Mouse (Mus musculus): ENCODE results near the gene Epb41l1.

Epb41l1 gene

DNA sequence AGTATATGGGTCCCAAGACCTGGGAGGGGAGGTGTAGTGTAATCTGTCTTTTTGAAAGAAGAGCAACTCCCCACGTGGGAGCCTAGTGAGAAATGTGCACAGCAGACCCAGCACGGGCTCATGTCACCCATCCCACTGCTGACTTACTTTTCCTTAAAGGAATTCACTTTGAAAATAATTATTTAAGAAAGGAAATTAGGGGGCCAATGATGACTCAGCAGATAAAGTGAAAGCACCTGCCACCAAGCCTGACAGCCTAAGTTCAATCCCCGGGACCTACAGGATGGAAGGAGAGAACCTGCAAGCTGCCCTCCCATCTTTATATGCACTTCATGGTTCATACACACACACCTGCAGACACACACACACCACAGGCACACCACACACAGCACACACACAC, 123.1 kb downstream of the Epb41l1 start:
- DNase-seq = no peak

DNA sequence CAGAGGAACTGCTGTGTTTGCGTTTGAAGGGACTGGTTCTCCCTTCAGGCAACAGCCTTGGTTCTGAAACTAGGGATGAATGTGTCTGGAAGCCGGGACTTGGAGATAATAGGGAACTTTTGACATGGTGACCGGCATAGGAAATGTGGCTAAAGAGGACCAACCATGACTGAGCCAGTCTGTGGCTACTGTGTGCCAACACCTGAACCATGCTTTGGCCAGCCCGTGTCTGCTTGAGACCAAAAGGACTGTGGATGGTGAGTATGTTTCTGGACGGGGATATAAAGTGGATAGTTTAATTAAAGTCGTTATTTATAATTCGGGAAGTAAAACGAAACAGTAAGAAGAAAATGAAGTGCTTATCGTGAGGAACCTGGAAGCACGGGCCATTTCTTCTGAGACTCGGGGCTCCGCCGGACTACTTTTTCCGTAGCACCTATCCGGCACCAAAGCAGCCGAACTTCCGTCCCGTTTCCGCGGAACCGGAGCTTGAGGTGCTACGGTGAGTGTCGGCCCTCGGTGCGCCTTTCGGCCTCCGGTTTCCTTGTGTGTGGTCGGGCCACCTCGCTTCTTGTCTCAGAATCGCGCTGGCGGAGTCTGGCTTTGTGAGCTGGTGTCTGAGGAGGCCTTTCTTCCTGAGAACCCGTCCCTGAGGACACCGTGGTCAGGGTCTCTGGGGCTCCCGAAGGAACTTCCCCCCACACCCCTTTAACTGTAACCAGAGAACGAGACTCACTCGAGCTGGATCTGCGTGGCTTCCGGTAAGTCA, 126.6 kb downstream of the Epb41l1 start, which contains the start of gene Aar2:
Aar2 (plus strand) TSS at position 462 of the 769 bp plus-strand sequence.
- peak; percentile 90 for DNase-seq

DNA sequence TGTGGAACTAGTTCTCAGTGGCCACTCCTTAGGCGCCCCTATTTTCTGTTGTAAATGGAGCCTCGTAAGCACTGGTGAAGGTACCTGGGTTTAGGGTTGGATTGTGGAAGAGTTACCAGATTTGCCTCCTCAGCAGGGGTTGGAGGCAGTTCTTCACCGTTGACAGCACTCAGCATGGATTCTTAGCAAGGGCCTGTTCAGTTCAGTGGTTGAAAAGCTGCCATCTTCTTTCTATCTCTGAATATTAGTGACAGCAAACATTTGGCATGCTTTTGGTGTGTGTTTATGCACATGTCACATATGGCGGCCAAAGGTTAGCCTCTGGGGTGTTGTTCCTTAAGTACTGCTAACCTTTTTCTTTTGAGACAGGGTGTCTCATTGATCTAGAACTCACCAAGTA, 131.7 kb downstream of the Epb41l1 start:
- DNase-seq = no peak

DNA sequence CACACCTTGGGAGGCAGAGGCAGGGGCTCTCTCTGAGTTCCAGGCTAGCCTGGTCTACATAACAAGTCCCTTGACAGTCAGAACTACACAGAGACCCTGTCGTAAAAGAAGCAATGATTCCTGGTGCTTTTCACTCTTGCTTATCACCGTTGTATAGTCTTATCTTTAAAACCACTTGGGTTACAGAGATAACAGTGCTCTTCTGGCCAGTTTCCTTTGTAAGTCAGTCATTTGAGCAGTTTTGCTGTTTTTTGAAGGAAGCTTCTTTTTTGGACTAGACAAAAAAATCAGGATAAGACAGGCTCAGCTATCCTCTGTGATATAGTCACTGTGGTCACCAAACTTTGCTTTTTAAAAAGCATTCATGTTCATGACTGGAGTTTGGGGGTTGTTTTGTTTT, 141.1 kb downstream of the Epb41l1 start:
- no peak for DNase-seq

DNA sequence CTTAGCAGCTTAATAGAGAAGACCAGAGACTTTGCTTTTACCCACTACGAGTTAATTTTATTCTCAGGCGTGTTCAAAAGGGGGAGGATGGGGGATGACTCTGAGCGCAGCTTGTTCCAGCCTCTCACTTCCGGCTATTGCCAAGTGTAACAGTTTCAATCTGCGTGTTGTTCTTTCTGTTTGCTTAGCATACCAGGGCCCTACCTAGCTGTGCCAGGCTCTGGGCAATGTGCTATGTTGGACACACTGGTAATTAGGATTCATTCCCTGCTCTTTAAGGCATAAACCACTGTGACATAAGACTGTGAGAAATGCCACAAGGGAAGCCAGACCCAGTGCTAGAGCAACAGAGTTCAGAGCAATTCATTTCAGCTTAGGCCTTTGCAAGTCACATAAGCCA, 142.8 kb downstream of the Epb41l1 start:
- DNase-seq = no peak

DNA sequence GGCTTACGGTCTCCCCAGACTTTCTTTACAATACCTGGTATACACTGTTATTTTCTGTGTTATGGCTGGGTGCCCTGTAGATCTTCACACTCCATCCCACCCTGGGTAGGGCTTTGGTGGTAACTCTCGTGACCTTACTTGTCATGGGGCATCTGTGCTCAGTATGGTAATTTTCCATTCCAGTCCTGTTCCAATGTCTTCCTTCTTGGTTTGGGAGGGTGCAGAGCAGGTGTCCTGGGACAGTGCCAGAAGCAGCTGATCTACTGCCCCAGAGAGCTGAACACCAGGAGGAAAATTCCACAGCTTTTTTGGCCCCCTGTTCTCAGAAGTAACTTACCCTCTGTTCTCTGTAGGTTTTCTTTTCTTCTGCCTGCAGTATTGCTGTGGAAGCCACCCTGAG, 145.8 kb downstream of the Epb41l1 start:
- DNase-seq = no peak

DNA sequence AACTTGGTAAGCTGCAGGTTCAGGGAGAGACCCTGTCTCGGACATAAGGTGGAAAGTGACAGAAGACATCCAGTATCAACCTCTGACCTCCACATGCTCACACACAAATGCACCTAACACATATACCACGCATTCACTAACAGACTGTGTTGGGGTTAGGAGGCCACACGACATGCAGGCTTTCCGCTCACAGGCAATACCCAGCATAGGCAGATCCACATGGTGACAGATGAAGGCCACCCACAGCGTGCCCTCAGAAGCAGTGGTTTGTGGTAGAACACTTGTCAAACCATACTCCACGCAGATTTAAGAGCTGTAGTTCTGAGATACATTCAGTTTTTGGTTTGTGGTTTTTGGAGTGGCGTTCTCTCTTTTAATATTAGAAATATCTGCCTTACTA, 147.9 kb downstream of the Epb41l1 start:
- DNase-seq = no peak

DNA sequence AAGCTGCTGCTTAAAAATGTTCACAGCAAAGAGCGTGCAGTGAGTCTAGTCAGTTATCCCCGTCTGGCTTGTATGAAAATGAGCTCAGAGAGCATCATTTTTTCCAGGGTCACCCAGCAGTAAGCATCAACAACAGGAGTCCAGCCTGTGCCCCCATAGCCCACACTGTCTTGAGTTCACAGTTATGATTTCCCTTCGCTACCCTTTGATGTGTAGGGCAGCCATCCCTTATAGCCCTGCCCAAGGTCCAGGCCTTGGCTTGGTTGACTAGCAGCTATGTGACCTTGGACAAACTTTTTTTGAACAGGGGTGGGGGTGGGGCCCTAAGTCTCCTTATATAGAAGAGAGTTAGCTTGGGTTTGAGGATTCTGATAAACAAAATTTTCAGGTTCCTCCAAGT, 148.6 kb downstream of the Epb41l1 start:
- no peak for DNase-seq

DNA sequence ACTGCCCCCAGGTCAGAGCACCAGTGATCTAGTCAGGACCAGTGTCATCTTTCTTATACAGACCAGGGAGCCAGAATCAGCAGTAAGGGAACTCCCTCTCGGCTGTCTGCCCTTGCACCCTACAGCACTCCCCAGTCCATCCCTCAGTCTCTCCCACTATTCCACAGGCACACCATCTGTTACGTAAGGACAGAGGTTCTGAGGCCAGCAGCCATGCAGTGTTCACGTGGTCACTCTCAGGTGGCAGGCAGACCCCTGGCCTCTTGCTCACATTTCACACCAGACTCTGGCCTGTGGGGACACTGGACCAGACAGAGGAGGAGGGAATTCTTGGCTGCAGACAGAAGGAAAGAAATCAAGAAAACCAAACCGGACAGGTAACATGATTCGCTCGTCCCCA, 150.8 kb downstream of the Epb41l1 start:
- DNase-seq = no peak

DNA sequence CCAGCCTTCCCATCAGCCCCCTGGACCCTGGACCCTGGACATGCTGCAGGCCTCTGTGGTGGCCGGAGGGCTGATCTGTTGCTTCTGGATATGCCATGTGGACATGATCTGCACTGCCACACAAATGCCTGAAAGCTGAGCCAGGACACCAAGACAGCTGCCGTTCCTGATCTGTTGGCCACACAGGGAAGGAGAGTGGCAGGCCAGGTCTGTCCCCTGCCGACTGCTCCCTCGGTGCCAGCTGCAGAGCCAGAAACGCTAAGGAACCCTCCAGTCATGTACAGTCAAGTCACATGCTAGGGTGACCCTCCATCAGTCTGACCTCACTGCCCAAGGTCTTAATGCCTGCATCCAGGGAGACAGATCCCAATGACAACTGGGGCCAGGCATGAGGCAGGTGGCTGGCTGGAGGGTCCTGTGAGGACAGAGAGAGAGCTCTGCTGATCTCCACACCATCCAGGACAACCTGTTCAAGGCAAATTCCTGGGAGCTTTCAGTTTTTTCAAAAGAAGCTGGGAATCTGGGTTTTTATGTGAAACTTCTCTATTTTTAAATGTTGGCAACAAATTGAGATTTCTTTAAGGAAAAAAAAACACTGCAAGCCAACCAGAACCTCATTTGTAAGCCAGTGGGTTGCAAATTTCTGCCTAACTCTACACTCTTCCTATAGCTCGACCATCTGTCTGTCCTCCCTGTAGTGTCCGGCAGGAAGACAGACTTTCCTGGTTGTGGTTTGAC, 156.3 kb downstream of the Epb41l1 start:
- DNase-seq = no peak

DNA sequence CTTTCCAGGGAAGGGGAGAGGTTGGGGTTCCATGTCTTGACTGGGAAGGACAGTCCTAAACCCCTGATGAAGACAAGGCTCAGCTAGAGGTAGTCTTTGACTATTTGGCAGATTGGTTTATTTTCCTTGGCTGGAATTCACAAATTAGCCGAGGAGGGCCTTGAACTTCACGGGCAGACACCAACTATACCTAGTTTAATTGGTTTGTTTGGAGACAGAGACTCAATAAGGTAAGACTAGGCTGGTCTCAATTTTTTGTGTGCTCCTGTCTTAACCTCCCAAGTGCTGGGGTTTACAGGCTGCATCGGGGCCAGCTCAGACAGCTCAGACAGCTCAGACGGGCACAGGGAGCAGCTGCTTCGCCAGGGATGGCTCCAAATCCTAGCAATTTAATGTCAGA, 159.8 kb downstream of the Epb41l1 start:
- no peak for DNase-seq

DNA sequence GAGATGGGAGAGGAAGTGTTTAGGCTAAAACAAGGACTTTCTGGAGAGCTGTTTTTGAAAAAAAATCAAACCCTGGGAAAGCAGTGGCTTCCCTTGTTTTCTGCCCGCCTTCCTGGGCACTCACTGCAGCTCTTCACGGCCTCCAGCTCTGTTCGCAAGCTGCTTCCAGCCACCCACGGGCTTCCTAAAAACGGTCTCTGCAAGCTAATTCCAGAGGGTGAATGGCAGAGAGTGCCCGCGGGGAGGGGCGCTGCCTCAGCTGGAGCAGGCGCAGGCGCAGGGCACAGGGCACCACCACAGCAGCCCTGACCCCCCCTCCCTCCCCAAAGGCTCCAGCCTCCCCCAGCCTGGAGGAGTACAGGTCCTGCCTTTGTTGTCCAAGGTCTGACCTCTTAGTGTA, 160.5 kb downstream of the Epb41l1 start:
- DNase-seq = no peak

DNA sequence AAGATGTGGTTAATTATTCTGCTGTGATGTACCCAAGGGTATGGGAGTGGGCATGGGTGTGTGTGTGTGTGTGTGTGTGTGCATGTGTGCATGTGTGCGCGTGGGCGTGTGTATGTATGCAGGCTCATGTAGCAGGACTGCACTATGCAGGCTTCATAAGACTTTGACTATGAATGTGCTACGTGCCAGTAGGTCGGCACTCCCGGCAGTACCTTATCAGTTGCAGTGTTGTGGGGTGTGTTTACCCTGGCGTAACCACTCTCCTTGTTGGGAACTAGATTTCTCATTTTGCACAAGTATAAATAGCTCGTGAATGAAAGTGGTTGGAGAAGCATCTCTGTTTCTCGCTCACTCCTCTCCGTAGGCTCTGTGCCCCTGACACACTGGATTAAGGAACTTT, 162.2 kb downstream of the Epb41l1 start:
- DNase-seq = no peak

DNA sequence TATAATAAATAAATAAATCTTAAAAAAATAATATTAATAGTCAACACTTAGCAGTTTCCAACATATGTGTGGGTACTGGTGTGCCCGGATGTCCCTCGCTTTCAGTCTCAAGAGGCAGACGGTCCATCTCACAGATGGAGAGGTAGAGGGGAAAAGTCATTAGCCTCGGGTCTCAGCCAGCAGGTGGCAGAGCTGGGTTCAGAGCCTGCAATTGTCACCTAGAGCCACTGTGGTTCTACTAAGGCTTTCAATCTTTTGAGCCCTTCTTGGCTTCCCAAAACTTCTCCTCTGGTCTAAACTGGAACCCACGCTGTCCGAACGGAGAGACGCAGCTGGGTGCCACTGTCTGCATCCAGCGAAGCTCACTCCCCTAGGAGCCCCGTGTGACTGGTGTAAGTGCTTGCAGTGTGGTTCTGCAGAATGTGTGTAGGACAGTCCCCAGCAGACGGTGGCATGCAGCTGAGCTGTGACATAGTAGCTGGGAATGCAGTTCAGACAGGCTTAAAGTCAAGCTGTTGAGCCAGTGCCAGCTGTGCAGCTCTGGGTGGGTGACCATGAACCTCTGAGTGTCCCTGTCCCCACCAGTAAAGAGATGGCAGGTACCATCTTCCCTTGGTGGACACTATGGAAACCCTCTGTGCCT, 163.6 kb downstream of the Epb41l1 start:
- peak; percentile 61 for DNase-seq

DNA sequence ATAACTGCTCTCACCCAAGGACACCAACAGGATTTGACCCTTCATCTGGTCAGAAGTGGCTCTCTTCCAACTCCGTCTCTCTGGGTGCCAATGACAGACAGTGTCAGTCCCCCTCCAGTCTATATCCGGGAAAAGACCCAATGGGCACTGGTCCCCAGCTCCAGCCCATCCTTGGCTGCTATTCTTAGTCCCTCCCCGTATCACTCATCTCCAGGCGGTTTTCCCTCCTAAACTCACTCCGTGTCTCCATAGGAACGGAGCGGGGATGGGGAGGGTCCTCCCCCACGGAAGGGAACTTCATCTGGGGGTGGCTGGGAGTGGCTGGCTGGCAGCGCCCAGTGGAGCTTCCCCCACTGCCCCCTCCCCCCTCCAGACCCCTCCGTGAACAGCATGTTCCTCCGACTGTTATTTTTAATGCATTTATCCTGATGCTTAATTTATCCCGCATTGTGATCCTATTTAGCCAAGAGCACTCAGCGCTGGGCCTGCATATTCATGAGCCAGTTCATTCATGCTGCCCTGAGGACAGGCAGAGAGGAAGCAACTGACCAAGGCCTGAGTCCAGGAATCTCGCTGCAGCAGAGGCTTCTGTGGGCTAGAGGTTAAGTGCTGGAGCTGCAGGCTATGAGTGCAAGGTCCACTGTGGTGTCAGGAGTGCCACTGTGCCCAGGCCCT, 164.2 kb downstream of the Epb41l1 start:
- DNase-seq = no peak

DNA sequence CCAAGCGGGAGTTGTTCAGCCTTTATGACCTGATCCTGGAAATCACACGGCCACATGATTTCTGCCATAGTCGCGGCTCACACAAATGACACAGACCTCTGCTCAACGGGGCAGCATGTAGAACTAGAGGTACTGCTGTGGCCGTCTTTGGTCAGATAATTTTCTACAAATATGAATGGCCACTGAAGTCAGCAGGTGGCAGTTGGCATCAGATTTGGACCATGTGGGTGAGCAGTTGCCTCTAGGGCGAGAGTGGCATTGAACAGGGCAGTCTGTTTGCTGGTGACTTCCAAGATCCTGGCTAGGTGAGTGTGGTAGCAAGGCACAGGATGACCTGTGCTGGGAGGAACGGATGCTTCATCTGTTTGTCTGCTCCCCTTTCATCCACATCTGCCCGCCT, 168.8 kb downstream of the Epb41l1 start:
- no peak for DNase-seq

Measured in thymus, postnatal 4 days (tissue).